Mouse (Mus musculus): Measurements from ENCODE around the gene Cdh8.
"Not testable (repeated sequence)": the region's sequence is repeated elsewhere in the genome, so short reads cannot be mapped to it uniquely, and the experiment has no call there.

Cdh8 gene

DNA sequence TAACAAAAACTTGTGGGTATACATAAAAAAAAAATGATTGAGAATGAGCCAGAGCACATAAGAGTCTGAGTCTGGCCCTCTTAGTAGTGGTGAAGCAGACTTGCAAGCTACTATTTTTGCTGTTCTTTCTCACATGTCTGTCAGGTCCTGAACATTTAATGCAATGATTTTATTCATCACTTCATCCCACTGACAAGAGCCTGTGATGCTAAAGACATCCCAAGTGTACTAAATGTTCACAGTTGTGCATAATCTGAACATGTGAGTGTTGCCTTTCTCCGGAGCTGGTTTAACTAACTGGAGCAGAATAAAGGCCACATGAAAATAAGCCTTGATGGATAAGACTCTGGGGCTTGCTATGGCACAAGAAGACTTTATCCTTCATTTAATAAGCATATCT is 131.2 kb downstream of the Cdh8 start:
- DNase-seq (ENCODE audit: low read depth, low spot score), result no peak

DNA sequence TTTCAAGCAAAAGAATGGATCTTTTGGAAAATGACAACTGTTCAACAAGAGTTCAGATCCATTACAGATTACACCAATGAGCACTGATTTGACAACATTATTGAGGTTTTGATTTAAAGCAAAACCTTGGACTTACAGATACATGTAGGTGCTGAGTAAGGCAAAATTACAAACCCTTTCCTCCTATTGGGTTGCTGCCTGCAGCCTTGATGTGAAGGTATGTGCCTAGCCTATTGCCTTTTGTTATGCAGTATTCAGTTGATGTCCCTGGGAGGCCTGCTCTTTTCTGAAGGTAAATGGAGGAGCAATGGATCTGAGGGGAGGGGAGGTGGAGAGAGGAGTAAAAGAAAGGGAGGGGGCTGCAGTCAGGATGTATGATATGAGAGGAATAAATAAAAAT is 135.9 kb downstream of the Cdh8 start:
- DNase-seq (ENCODE audit: low read depth, low spot score), result no peak

DNA sequence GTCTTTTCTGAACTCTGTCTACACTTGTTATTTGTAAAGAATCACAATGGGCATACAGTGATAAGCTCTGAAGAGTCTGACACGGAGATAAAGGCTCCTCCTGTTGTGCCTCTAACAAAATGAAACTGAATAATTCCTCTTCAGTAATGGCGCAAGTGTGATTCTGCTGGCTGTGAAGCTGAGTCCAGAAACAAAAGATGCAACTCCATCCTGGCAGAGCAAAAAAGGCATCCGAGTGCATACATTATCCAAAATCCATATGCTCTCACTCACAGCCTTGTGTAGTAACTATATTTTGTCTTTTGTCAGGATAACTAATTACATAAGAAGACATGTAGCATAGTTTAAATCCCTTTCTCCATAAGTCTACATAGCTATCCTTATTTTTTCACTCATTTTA is 149.1 kb downstream of the Cdh8 start:
- no peak for DNase-seq (ENCODE audit: low read depth, low spot score)

DNA sequence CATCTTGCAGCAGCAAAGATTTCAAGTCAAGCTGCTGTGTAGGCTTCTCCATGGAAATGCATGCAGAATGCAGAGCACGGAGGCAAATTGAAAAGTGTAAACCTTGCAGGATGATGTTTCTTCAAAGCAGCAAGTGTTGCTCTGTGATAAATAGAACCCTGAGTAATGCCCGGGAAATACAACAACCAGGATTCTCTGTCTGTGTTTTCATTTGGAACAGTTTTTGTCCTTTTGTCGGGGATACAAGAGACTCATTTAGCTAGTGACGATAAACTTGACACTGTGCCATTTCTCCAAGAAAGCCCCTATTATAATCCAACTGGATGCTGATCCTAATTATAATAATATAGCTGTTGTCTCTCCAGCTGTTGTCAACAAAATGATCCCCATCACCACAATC is 181.9 kb downstream of the Cdh8 start:
- no peak for DNase-seq (ENCODE audit: low read depth, low spot score)

DNA sequence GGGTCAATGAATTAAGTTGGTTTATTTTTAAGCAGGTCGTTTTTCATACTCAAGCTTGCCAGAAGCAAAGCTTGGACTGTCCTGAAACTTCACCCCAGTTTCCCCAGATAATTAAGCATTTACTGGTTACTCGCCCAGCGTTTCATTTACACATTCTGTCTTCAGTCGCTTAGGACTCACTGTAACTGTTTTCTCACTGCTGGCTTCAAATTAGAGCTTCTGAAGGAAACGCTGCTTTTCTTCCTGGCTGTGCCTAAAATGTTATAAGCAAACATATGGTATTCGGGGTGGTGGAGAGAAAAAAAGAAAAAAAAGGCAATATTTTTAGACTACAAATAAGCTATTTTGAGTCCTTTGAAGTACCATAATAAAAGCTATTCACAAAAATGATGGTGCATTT is 192.6 kb downstream of the Cdh8 start:
- no peak for DNase-seq (ENCODE audit: low read depth, low spot score)

DNA sequence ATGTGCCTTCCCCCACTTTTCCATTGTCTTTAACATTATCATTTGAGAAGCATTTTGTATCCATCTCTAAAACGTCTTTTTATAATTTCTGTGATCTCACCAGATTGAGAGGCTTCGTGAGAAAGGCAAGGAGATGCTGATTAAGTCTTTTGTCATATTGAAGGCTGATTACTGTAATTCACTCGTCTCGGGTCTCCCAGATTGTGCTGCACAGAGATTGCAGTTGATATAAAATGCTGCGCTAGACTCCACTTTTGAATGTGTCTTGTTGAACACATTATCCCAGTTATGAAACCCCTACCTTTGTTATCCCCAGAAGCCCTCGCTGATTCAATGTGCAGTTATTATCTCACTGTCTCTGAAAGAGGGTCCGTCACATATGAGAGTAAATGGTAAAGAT is 211.1 kb downstream of the Cdh8 start:
- DNase-seq (ENCODE audit: low read depth, low spot score), result no peak

DNA sequence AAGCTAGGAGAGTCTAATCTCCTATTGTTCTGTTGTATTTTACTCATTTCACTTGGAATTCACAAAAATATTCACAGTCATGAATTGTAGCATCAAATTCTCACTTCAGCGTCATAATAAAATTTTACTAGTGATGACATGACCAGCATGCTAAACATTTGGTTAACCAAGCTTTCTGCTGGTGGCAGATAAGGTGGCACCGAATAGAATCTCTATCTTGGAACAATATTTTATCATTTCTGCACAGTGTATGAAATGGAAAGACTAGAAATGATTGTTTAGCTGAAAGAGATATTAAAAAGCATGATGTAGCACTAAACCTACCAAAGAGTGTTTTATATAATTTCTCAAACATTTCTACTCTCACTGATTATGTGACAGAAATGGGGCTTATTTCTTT is 225.6 kb downstream of the Cdh8 start:
- no peak for DNase-seq (ENCODE audit: low read depth, low spot score)

DNA sequence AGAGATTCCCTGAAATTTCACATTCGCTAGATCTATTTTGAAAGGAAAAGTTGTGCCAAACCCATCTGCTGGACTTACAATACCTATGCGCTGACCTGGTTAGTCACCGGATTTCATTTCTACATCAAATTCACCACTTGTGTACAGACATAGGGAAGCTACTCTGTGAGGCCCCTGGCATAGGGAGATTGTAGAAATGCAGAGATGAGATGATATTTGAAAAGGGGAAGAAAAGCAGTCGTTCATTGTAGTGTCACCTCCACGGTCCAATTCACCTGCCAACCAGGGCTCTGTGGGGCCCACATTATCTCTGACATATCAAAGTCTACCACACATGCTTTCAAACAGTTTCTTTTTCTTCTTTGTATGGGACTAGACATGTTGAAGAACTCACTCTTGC is 229.4 kb downstream of the Cdh8 start:
- DNase-seq (ENCODE audit: low read depth, low spot score), result no peak

DNA sequence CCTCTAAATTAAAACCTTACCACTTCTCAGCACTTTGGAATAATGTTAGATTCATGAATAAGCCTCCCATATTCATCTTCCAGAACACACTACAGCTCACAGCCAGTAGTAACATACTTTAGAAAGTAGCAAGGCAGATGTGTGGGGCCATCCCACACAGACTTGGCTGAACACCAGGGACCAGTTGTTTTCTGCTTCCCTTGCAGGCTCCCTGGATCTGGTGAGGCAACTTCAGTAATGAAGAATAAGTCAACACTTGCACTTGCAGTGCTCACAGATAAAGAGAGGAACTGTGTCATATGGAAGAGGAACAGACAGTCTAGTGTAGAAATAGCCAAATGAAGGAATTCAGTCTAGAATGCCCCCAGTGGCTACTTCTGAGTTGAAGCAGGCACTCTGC is 232.1 kb downstream of the Cdh8 start:
- no peak for DNase-seq (ENCODE audit: low read depth, low spot score)

DNA sequence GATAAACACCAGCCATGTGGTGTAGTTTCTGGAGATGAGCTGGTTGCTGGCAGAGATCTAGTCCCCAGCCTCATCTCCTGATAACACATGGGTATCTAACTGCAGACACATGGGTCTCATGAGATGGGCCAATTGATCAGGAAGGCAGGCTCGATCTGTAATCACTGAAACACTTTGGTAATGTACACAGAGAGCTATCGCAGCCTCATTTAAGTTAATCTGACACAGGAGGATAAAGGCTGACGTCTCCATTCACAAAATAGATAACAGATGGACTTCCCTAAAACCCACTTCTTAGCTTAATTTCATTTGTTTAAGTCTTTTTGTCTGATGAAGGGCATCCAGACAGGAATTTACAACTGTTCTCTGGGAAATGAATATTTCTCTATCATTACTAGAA is 249.3 kb downstream of the Cdh8 start:
- no peak for DNase-seq (ENCODE audit: low read depth, low spot score)

DNA sequence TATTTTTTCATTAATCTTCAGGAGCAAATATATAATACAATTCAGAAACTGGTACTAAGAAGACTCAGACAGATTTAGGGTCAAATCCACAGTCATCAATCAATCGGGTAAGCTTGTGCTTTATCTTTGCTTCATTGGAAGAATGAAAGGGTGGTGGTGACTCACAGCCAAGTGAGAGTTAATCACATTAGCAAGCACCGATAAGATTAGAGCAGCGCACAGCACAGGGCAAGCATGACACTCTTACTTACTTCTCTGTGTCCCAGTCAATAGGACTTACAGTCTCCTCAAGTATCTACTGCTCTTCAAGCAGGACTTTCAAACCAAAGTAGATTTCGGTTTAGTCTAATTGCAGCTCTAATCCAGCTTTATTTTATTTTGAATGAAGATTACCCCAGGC is 254.6 kb downstream of the Cdh8 start:
- DNase-seq (ENCODE audit: low read depth, low spot score), result no peak

DNA sequence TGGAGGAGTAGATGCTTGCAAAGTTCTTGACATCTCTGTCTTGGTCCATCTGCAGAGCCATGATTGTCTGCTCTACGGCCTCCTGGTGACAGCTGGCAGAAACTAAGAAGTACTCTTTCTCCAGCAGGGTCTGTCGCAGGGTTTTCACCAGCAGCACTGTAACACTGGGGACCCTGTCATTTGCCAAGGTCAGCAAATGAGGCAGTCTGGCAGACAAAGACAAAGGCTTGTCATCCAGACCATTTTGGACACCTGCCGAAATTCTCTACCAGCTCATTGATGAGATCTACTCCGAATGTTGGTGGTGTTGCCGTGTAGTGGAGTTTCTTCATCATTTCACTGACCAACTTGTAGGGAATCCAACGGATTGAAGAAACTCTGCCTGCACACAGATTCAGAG is 270.8 kb downstream of the Cdh8 start:
- no peak for DNase-seq (ENCODE audit: low read depth, low spot score)

DNA sequence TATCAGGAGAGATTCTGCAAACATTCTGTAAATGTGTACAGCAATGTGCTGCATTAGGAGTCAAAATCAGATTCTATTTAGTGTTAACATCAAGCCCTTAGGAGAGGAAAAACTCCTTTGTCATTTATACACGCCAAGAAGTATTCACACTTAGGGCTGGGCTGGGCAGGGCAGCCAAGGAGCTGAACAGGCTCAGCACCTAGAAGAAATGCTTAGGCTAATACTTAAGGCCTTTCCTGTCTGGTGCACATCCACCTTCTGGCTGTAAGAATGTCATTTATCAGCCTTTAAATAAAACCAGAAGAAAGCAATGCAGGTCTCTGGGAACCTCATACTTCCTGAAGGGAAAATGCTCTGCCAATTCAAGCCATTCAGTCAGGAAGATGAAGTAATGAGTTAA is 271.5 kb downstream of the Cdh8 start:
- DNase-seq (ENCODE audit: low read depth, low spot score), result not testable (repeated sequence)

DNA sequence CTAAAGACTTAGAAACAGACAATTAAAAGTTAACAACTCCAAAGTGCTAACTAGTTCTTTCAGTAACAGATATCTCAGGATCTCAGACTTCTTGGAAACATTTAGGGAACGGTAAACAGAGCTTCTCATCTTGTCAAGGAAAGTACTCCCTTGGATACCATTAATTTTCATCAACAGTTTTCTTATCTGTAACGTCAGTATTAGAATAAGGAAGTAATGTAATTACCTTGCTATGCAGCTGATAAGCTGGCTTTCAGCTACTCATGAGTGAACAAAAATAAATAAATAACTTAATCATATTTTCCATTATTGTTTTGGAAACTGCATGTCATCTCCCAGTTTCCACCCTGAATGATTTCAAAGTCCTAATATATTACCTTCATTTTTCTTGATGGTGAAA is 317.8 kb downstream of the Cdh8 start:
- no peak for DNase-seq (ENCODE audit: low read depth, low spot score)

DNA sequence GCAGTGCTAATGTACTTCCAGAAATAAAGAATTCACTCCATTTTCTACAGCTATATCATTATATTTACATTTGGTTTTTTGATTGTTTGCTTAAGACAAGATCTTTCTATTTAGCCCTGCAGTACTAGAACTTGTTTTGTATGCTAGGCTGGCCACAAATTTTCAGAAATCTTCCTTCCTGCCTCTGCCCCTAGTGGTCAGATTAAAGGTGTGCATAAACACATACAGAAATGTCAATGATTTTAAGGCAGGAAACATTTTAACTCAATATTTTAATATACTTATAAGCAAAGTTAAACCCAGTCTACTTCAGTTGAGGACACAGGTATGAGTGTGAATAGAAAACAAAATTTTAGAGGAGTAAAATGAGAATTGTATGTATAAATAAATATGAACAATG is 364.9 kb downstream of the Cdh8 start:
- no peak for DNase-seq (ENCODE audit: low read depth, low spot score)

DNA sequence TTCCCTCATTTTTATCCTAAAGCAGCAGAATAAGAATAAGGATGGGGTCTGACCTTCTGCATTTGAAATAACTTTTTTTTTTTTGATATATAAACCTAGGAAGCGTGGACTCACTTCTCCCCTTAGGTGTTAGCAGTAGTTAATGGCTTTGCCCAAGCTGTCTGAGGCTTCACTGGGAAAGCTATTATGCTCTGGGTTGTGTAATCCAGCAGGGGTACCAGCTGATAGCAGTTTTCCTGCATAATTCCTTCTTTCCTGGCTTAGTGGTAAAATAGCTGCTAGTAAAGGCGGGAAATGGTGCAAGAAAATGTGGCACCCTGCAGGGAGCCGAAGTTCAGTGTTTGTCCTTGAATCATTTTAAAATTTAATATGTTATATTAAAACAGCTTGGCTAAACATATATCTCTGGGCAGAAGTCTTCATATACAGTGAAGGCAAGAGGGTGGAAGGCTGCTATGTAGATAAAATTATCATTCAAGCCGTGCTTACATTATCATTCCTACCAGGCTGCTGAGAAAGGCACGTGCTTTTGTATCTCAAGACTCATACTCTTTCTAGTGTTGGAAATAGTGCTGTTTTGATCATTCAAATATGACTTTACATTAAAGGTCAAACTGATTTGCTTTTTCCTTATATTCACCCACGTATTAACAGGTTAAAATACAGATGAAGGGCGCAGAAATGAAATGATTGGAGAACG is 367.5 kb downstream of the Cdh8 start:
- DNase-seq (ENCODE audit: low read depth, low spot score), result no peak

DNA sequence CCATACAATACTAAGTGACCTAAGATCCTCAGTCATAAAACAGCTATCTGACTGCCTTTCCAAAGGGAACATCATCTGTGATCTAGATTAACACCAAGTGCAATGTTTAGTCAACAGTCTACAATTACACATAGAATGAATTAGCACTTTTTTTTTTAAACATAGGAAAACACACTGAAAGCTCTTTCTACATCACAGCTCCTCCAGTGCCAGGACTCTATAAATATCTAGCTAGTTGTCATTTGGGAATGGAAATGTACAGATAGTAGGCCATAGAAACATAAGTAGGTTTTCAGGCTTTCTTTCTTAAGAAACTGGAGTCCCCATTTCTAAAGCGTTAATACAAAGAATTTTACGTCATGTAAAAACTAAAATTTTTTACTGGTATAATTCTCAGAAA is 375.8 kb downstream of the Cdh8 start:
- no peak for DNase-seq (ENCODE audit: low read depth, low spot score)

DNA sequence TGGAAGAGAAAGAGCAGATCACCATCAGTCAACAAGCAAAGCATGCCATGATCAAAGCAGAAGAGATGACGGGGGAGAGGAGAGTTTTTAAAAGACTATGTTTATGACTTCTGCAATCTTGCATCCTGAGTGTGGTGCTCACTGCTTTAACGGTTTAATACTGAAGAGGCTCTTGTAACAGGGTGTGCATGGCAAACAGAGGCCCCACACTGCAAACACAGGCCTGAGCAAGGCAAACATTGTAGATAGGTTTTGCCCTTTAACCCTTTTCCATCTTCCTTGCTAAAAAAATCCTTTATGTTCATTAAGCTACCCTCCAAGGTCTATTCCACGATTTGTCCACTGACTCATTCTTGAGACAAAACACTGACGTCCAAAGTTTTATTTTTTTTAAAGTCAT is 385.2 kb downstream of the Cdh8 start:
- DNase-seq (ENCODE audit: low read depth, low spot score), result no peak
